Mouse (Mus musculus) embryonic stem cell, embryonic (primary cell): ENCODE measurements around the gene Exph5.

Experiments
- CTCF ChIA-PET, 4 experiments: fragments of 300-600 bp in 2 of 4; fragments of 350-600 bp in 2 of 4; sonication (Branson Sonifier 250); formaldehyde crosslinking; loops; one replicate each; lab custom pipeline; 2022; ENCODE audit warnings: inconsistent platforms in 2 of 4; lab: Charles Lee
- POLR2A ChIA-PET, 4 experiments: fragments of 300-600 bp in 2 of 4; fragments of 350-600 bp in 2 of 4; sonication (Branson Sonifier 250); formaldehyde crosslinking; loops; one replicate each; lab custom pipeline; 2022; ENCODE audit warnings: antibody characterized with exemption in 4 of 4, inconsistent platforms in 1 of 4; lab: Charles Lee

Gene Exph5

DNA sequence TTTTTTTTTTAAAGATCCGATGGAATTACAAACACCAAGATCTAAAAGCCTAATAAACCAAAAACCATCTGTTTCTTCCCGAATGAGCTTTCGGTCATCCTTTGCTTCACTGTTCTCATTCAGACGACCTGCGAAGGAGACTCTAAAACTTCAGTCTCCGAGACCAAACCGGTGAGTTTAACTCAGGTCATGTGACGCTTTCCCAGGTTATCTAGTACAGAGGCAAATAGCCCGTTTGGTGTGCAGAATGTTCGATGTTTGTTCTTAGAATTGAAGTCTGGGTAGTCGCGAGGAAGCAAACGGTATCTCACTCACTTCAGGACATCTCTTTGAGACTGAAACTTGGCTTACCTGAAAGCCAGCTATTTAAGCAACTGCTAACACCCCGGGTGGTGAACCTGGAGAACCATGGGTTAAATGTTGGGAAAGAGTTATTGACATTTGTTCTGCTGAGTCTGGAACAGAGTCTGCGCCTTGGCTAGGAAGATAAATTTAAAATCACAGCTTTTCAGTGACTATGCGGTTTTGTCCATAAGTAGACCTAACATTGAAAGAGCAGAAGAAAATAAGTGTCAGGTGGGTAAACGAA, 39.0 kb downstream of the Exph5 start:
- CTCF ChIA-PET, result interaction anchor here in 2 of 4 experiments (0.7 to 1.9 kb wide), 4 partner anchors 37 to 333 kb away, joined by 3 to 5 read pairs (median 4); no protein-coding TSS in a partner anchor
- POLR2A ChIA-PET, result interaction anchor here in 3 of 4 experiments (0.5 to 4.1 kb wide), 20 partner anchors 10 to 349 kb away, joined by 3 to 25 read pairs (median 5); partner anchors contain the start of genes 4930550C14Rik (in 2 of the 3), Exph5 (in 2 of the 3) and Kdelc2 (in 2 of the 3)

DNA sequence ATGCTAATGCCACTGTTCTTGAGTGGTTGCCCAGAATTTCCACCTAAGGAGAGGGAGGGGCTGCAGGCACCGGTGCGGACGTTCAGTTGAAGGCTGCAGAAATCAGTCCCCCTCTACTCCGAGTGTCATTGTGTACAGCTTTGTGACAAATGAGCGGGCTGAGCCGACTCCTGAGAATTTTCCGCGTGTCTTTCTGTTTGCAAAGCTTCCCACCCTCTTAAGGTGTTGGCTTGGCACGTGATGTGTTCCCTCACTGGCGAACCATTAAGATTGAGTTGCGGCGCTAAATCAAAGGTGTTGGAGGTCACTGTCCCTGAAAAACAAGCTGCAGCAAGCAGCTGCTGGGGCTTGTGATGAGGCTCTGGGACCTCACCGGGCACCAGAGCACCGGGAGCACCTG, 39.5 kb downstream of the Exph5 start:
- POLR2A ChIA-PET, result interaction anchor here in 3 of 4 experiments (0.7 to 4.1 kb wide), 20 partner anchors 10 to 327 kb away, joined by 3 to 25 read pairs (median 4); partner anchors contain the start of genes 4930550C14Rik (in 2 of the 3), Exph5 (in 2 of the 3) and Kdelc2 (in 2 of the 3)
- CTCF ChIA-PET, result interaction anchor here in 2 of 4 experiments (1.0 to 1.9 kb wide), 3 partner anchors 36 to 57 kb away, joined by 3 to 5 read pairs (median 4); no protein-coding TSS in a partner anchor

GRCm38 (mm10) chr9:53341981-53342380, 40.5 kb downstream of the Exph5 start:
- ChIA-PET POLR2A (interaction anchor here in 3 of 4 experiments (0.5 to 4.1 kb wide), 8 partner anchors 9 to 229 kb away, joined by 3 to 25 read pairs (median 4); partner anchors contain the start of gene Kdelc2 (in 1 of the 3)), CTCF (interaction anchor here in 1 of 4 experiments (0.7 kb wide), 1 partner anchor 11 kb away, joined by 3 read pairs; no protein-coding TSS in a partner anchor)

DNA sequence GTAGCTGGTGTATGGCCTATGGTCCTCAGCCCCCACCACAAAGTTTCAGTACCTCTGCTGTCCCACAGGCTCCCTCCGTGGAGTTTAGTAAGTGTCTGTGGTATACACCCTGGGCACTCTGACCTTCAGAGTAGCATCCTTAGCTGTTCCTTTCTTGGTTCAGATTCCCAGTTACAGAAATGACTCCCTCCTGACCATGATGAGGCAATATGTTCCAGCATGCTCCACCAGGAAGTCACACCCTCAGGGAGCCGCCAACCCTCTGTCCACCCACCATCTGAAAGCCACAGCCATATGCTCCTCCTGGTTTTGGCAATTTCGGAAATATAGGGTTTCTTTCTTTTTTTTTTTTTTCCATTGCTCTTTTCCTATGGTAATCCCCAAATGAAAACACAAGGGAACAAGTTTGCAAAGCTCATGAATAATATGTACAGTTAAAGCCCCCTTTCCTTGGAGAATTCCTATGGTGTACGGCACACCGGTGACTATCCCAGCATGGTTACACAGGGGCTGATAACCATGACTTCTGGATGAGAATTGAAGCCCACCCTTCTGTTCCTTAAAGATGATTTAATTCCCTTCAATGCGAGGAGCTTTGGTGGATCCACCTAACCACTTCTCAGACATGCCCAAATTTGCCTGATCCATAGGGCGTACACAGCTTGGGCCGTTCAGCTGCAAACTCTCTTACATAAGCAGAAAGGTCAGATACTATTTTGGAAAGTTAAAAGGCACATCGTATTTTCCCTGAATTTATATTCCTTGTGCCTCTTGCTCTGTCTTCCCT, 43.4 kb downstream of the Exph5 start:
- CTCF ChIA-PET, result no interaction called here
- POLR2A ChIA-PET, result interaction anchor here in 2 of 4 experiments (0.6 to 3.3 kb wide), 2 partner anchors 11 to 44 kb away, joined by 4 to 11 read pairs; no protein-coding TSS in a partner anchor

DNA sequence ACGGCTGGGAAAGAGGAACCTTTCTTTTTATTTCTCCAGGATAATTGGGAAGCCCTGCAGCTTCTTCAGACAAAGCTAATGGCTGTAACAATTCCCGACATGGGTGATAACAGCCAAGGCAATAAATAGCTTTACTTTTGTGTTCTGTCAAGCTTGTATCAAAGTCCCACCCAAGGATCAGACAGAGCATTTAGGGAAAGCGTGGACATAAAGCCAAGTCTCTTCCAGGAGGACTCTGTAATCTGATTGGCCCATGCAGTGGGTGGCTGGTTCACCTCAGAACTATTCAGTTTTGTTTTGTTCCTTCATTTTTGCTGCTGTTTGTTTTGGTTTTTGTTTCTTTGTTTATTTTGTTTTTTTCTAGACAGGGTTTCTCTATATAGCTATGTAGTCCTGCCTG, 44.3 kb downstream of the Exph5 start:
- ChIA-PET CTCF (interaction anchor here in 1 of 4 experiments (0.6 kb wide), 1 partner anchor 431 kb away, joined by 3 read pairs; no protein-coding TSS in a partner anchor), POLR2A (interaction anchor here in 2 of 4 experiments (3.1 to 3.3 kb wide), 2 partner anchors 12 to 17 kb away, joined by 11 read pairs; no protein-coding TSS in a partner anchor)

GRCm38 (mm10) chr9:53346402-53346801, 44.9 kb downstream of the Exph5 start:
- ChIA-PET CTCF (interaction anchor here in 1 of 4 experiments (0.6 kb wide), 1 partner anchor 431 kb away, joined by 3 read pairs; no protein-coding TSS in a partner anchor), POLR2A (interaction anchor here in 1 of 4 experiments (3.1 kb wide), 1 partner anchor 17 kb away, joined by 11 read pairs; no protein-coding TSS in a partner anchor)

DNA sequence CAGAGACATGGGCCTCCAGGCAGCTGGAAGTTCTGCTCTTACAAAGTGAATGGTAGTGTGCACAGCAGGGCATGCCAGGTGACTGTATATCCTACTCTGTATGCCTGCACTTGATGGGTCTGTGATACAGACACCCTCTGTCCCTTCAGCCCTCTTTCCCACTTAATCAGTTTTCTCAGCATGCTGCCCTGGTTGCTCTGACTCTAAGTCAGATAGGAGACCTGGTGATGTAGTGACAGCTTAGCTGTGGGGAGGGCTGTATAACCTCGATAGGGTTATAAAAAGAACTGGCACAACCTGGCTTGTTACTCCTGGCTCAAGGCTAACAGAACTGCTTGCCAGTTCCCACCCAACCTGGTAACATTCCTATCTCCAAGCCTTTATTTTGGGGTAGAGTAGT, 47.7 kb downstream of the Exph5 start:
- CTCF ChIA-PET, result no interaction called here
- POLR2A ChIA-PET, result interaction anchor here in 1 of 4 experiments (0.7 kb wide), 1 partner anchor 31 kb away, joined by 3 read pairs; no protein-coding TSS in a partner anchor

DNA sequence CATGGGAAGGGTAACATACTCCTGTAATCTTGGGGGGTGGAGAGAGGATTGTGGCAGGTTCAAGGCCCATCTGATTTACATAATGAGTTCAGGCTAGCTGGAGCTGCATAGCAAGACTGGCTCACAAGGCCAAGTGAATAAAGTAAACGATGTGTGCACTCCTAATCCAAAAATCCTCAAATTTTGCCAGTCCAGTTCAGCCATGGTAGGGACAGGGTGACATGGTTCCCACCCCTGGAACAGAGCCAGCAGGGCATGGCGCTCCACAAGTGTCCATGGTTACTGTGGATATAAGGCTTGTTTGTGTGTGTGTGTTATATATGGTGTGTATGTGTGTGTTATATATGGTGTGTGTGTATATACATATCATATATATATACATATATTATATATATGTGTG, 48.9 kb downstream of the Exph5 start:
- ChIA-PET CTCF (interaction anchor here in 1 of 4 experiments (1.4 kb wide), 1 partner anchor 48 kb away, joined by 3 read pairs; no protein-coding TSS in a partner anchor), POLR2A (interaction anchor here in 1 of 4 experiments (1.4 to 2.2 kb wide), 2 partner anchors 9 to 14 kb away, joined by 3 to 12 read pairs; no protein-coding TSS in a partner anchor)

DNA sequence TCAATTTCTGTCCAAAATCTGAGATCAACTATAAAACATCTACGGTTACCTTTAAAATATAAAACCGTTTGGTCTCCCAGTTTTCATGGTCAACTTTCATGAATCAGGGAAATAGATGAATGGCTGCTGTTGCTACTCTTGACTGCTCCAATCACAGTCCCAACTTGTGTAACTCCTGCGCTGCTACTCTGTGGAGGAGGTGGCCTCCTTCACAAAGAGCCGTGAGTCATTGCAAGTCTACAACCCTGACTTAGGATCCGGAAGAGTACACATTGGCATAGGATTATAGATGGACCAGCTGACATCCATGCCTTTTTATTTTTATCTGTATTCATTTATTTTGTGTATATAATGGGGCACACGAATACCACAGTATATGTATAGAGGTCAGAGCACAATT, 50.4 kb downstream of the Exph5 start:
- ChIA-PET CTCF (interaction anchor here in 1 of 4 experiments (1.4 kb wide), 1 partner anchor 46 kb away, joined by 3 read pairs; no protein-coding TSS in a partner anchor), POLR2A (interaction anchor here in 2 of 4 experiments (0.7 to 2.2 kb wide), 5 partner anchors 8 to 542 kb away, joined by 3 to 12 read pairs (median 4); no protein-coding TSS in a partner anchor)

DNA sequence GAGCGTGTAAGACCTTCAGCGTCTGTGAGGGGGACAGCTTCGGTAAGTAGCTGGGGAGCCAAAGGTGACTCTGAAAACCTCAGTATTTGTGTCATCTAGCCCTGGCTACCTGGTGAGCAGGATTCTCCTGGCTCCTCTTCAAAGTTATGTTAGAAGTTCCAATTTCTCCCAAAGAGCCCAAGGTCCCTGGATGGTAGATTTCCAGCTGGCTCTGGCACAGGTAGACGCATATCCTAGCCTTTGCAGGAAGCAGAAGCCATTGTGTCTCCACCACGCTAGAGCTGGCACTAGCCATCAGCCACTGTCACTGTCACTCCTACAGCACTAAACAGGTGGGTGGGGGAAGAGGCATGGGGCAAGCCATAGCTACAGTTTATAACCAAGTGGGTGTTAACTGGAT, 51.7 kb downstream of the Exph5 start:
- CTCF ChIA-PET, result interaction anchor here in 1 of 4 experiments (0.6 kb wide), 1 partner anchor 317 kb away, joined by 3 read pairs; the partner anchor contains the start of gene Cul5

GRCm38 (mm10) chr9:53356219-53357155, 55.0 kb downstream of the Exph5 start:
- ChIA-PET POLR2A (interaction anchor here in 1 of 4 experiments (0.6 to 0.9 kb wide), 3 partner anchors 26 to 109 kb away, joined by 3 to 7 read pairs (median 3); partner anchors contain the start of gene Ddx10), CTCF (no interaction called here)

More for the DNA sequence above, 51.7 kb downstream of the Exph5 start:
- POLR2A ChIA-PET, result no interaction called here

- POLR2A ChIA-PET, result interaction anchor here in 1 of 4 experiments (1.1 kb wide), 1 partner anchor 54 kb away, joined by 3 read pairs; no protein-coding TSS in a partner anchor
- CTCF ChIA-PET, result interaction anchor here in 1 of 4 experiments (0.6 kb wide), 1 partner anchor 106 kb away, joined by 3 read pairs; no protein-coding TSS in a partner anchor
Observed at GRCm38 (mm10) chr9:53371339-53371738, 69.9 kb downstream of the Exph5 start.

DNA sequence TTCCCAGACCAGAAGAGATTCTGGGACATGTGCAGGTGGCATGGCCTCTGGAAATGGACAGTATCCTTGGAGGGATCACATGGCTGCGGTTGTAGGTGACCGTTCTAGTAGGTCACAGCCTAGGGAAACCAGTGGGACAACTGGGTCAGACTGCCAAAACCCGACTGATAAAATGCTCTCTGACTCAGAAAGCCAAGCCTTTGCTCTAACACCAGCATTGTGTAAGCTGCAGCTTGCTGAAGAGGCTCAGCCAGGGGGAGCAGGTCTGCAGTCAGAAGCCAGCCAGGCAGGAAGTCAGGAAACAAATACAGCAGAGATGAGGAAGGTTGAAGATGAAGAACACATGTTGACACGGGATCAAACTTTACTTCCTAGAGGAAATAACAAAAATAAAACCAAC, 74.4 kb downstream of the Exph5 start:
- POLR2A ChIA-PET, result interaction anchor here in 1 of 4 experiments (1.8 kb wide), 1 partner anchor 9 kb away, joined by 9 read pairs; the partner anchor contains the start of gene Kdelc2
- CTCF ChIA-PET, result interaction anchor here in 3 of 4 experiments (0.5 to 1.3 kb wide), 3 partner anchors 21 to 128 kb away, joined by 3 read pairs; partner anchors contain the start of gene Ddx10 (in 1 of the 3)

DNA sequence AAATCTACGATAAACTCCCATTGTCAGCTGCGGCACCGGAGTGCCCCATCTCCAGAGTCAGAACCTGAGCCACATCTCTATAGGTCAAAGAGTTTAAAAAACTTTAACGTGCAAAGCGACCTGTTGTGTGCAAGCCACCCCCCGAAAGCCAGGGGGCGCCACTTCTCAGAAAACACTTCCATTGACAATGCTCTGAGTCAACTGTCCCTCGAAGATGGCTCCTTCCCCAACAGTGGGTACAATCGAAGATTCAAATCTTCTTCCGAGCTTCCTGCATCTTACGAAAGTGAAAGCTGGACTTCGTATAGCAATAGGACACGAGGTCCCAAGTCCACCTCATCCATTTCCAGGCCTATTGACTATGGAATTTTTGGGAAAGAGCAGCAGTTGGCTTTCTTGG, 75.3 kb downstream of the Exph5 start:
- CTCF ChIA-PET, result interaction anchor here in 2 of 4 experiments (0.7 to 1.3 kb wide), 3 partner anchors 20 to 129 kb away, joined by 3 to 4 read pairs (median 3); partner anchors contain the start of gene Ddx10 (in 1 of the 2)

DNA sequence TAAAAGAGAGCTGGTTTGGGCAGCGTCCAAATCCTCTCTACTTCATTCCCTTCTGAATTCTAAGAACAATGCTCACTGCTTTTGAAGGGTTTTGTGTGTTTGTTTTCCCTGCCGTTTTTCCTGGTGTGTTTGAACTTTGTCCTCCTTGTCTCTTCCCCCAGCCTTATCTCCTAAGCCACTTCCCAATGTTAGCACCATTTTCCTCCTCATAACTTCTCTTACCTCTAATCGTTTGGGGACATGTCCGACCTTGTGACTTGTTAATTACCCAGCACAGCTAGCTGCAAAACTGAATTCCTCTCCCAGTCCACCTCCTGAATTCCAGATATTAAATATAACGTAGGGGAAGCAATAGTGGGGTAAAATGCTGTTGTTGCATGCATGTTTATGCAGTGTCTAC, 76.1 kb downstream of the Exph5 start:
- ChIA-PET CTCF (interaction anchor here in 2 of 4 experiments (0.5 to 0.7 kb wide), 3 partner anchors 8 to 37 kb away, joined by 4 read pairs; no protein-coding TSS in a partner anchor), POLR2A (interaction anchor here in 1 of 4 experiments (0.5 kb wide), 1 partner anchor 162 kb away, joined by 7 read pairs; no protein-coding TSS in a partner anchor)

More for the DNA sequence above, 75.3 kb downstream of the Exph5 start:
- POLR2A ChIA-PET, result no interaction called here

- ChIA-PET POLR2A (no interaction called here), CTCF (interaction anchor here in 1 of 4 experiments (0.7 kb wide), 1 partner anchor 20 kb away, joined by 4 read pairs; no protein-coding TSS in a partner anchor)
Observed at GRCm38 (mm10) chr9:53378171-53378570, 76.7 kb downstream of the Exph5 start.
